Mouse (Mus musculus) spleen, adult 2 months (tissue): ENCODE data around the gene Utp18. TPM values are rescaled to one million over a fixed set of nuclear protein-coding genes. Genes with fewer than 3 reads are reported as not detected.

ENCODE experiments used
- DNase-seq, 2 experiments: peaks; one replicate each; pipeline versions ENCODE4 v3.0.0 to v3.0.0-alpha.2; 2012 to 2021; ENCODE audit warnings: low spot score in 2 of 2, low read depth in 1 of 2
- H3K27ac ChIP-seq: fragments of 200-500 bp; 2 replicates; pipeline ENCODE4 v1.5.1; 2012; ENCODE audit warnings: low read length, inconsistent platforms; ENCODE audit not compliant: insufficient read depth
- H3K27me3 ChIP-seq: fragments of 200-500 bp; 2 replicates; pipeline ENCODE4 v1.6.1; 2012; ENCODE audit warnings: mild to moderate bottlenecking, moderate library complexity, low read length, inconsistent platforms; ENCODE audit not compliant: control insufficient read depth, insufficient read depth
- H3K36me3 ChIP-seq: fragments of 200-500 bp; 2 replicates; pipeline ENCODE4 v1.6.1; 2012; ENCODE audit warnings: mild to moderate bottlenecking, low read length, inconsistent platforms; ENCODE audit not compliant: control insufficient read depth, insufficient read depth
- H3K4me1 ChIP-seq: fragments of 200-500 bp; 2 replicates; pipeline ENCODE4 v1.6.1; 2011; ENCODE audit warnings: inconsistent platforms; ENCODE audit not compliant: control insufficient read depth, insufficient read depth, insufficient read length
- H3K4me3 ChIP-seq: fragments of 200-500 bp; 2 replicates; pipeline ENCODE4 v1.5.1; 2011; ENCODE audit warnings: mild to moderate bottlenecking, inconsistent platforms; ENCODE audit not compliant: insufficient read depth, insufficient read length; ENCODE audit errors: extremely low read depth
- CTCF ChIP-seq: fragments of 200-500 bp; IDR thresholded peaks from 2 replicates; pipeline ENCODE4 v1.5.1; 2011; ENCODE audit warnings: mild to moderate bottlenecking, inconsistent platforms; ENCODE audit not compliant: insufficient read depth, insufficient read length, insufficient replicate concordance; ENCODE audit errors: extremely low read depth
- POLR2A ChIP-seq: fragments of 200-500 bp; IDR thresholded peaks from 2 replicates; pipeline ENCODE4 v1.6.1; 2011; ENCODE audit warnings: low read depth, low read length, inconsistent platforms
- WGBS: fragments of 180-500 bp; shearing (Covaris S2); methylation state at CpG from one replicate; pipeline ENCODE4 v1.1.7; 2018; 5-methylcytosine and 5-hydroxymethylcytosine counted together
- polyA plus RNA-seq: library from polyadenylated mRNA; depleted of rRNA; stranded (reverse); fragments of >200 nt; gene quantifications from 2 replicates; pipeline ENCODE4 v1.2.3, GENCODE M21; 2012

Utp18 gene
- polyA plus RNA-seq, 1 experiment = 3.5 TPM

DNA sequence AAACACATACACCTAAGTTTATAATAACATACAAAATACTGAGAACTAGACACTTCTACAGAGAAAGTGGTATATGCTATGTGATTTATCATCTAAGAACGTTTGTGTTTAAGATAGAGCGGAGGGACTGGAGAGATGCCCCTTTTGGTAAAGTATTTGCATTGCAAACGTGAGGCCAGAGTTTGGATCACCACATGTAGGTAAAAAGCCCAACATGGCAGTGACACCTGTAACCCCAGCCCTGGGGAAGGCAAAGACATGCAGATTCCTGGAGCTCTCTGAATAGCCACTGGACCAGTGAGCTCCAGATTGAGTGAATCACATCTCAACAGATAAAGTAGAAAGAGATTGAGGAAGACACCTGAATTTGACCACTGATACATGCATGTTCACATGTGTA lies 12.2 kb upstream of the Utp18 start:
- no peak for TF ChIP-seq CTCF
- TF ChIP-seq POLR2A = no peak
- 82% methylated on average over 3 of the region's 3 CpGs for WGBS
- Histone ChIP-seq H3K27ac (no peak overlapping the region), H3K36me3 (peaks cover 4% of the 10 kb centered on the region; the same call in 1 of the 2 replicates), H3K4me1 (no peaks in the 10 kb centered on the region; the same call in 1 of the 2 replicates), H3K4me3 (no peak overlapping the region), H3K27me3 (no peaks in the 10 kb centered on the region)
- no peak for DNase-seq

DNA sequence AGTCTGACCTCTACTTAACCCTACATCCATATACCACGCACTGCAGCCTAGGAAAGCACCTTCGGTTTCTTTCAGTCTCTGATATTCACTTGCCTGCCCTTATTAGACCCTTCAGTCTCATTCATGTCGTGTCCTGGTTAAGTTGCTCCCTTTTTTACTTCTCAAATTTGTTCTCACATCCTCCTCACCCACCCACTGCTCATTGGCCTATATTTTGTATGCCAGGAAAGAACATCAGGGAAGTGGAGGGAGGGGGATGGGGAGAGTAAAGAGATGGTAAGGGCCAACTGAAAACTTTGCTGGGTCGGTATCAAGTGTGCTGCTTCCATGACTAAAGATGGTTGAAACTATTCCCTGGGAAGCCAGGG lies 1.5 kb upstream of the Utp18 start:
- peak overlapping the region; percentile 82 for H3K4me3 ChIP-seq
- 6% methylated on average over 4 of the region's 4 CpGs for WGBS
- peak overlapping the region; percentile 97; the same call in 1 of the 2 replicates for H3K27ac ChIP-seq
- DNase-seq = peak in 1 of 2 experiments; percentile 7
- peaks cover 9% of the 10 kb centered on the region for H3K4me1 ChIP-seq
- no peaks in the 10 kb centered on the region for H3K36me3 ChIP-seq
- TF ChIP-seq POLR2A = no peak
- TF ChIP-seq CTCF = no peak
- no peaks in the 10 kb centered on the region for H3K27me3 ChIP-seq

GRCm38 (mm10) chr11:93886411-93887079 lies 979 bp upstream of the Utp18 start:
- TF ChIP-seq POLR2A = no peak
- TF ChIP-seq CTCF = no peak
- DNase-seq = peak; percentile 5 to 12
- H3K27me3 ChIP-seq = no peaks in the 10 kb centered on the region
- H3K36me3 ChIP-seq = no peaks in the 10 kb centered on the region
- WGBS = under 1% methylated on average over 34 of the region's 34 CpGs
- H3K4me3 ChIP-seq = peak overlapping the region; percentile 82
- peak overlapping the region; percentile 97 for H3K27ac ChIP-seq
- H3K4me1 ChIP-seq = peaks cover 9% of the 10 kb centered on the region

DNA sequence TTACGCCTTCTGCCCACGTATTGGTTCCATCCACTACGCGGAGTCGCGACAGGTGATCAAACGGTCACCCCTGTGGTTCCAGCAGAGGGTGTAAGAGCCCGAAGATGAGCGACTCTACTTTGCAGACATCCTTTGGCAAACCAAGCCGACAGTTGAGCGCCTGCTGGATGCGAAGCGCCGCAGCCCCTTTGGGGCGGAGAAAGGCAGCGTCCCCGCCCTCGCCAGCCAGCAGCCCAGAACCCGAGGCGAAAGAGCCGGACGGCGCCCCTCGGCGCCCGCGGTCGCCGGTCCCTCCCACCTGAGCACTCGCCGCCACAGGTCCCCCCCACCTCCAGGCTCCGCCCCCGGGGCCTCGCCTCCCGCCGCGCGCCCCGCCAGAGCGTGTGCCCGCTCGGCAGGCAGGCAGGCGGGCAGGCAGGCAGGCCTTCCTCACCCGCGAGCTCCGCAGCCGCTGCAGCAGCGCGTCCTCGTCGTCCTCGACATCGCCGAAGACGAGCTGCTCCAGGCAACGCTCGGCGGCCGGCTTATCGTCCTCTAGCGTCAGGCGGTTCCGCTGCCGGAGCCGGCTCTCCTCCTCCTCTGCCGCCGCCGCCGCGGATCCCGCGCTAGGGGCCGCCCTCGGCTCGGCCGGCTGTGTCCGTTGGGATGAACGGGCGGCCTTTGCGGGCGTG lies 530 bp downstream of the Utp18 start:
- TF ChIP-seq POLR2A = peak; percentile 34; the same call in 1 of the 2 replicates
- peak; percentile 23; the same call in 1 of the 2 replicates for TF ChIP-seq CTCF
- Histone ChIP-seq H3K4me1 (peaks cover 9% of the 10 kb centered on the region), H3K36me3 (peaks cover 4% of the 10 kb centered on the region), H3K4me3 (peak overlapping the region; percentile 87), H3K27me3 (no peaks in the 10 kb centered on the region), H3K27ac (peak overlapping the region; percentile 89)
- peak; percentile 70 to 73 for DNase-seq
- WGBS = under 1% methylated on average over 64 of the region's 81 CpGs

DNA sequence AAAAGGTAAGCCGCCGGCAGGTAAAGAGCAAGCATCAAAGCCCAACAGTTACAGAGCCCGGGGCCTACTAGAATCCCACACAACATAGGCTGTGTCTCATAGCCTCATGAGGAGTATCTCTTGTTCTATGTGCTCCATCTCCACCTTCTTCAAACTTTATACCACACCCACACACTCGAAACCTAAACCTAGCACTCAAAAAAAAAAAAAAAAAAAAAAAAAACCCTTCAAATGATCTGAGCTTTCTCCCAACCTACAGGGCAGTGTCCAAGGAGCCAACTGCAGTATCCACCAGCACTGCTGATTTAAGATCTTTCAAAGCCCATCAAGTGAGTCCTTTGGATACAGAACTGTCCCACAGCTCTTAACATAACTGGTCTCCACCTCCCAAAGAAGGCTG lies 1.5 kb downstream of the Utp18 start:
- Histone ChIP-seq H3K27ac (no peak overlapping the region), H3K27me3 (no peaks in the 10 kb centered on the region), H3K36me3 (peaks cover 10% of the 10 kb centered on the region), H3K4me1 (peaks cover 9% of the 10 kb centered on the region), H3K4me3 (0 out of 2 replicates have a peak overlapping the region, but pooled peaks have one; percentile 2)
- no peak for TF ChIP-seq POLR2A
- TF ChIP-seq CTCF = no peak
- WGBS = 84% methylated on average over 4 of the region's 4 CpGs
- no peak for DNase-seq

DNA sequence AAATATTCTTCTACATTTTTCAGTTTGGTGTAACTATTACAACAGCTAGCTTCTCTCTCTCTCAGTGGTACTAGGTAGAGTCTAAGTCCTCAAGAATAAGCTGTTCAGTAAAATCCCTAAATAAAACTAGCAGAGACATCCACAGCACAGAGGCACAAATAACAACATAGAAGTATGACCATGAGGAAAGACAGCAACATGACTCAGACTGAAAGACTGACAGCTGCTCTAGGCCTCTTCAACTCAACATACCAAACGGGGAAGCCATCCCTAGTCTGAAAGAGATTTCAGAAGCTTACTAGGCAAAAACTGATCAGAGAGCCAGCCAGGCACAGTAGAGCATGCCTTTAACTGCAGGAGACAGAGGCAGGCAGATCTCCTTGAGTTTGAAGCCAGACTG lies 22.9 kb downstream of the Utp18 start:
- DNase-seq = no peak
- Histone ChIP-seq H3K36me3 (peaks cover 20% of the 10 kb centered on the region), H3K4me1 (no peaks in the 10 kb centered on the region), H3K27ac (no peak overlapping the region), H3K27me3 (no peaks in the 10 kb centered on the region), H3K4me3 (no peak overlapping the region)
- WGBS = 89% methylated on average over 1 of the region's 1 CpGs
- TF ChIP-seq POLR2A (no peak), CTCF (no peak)

DNA sequence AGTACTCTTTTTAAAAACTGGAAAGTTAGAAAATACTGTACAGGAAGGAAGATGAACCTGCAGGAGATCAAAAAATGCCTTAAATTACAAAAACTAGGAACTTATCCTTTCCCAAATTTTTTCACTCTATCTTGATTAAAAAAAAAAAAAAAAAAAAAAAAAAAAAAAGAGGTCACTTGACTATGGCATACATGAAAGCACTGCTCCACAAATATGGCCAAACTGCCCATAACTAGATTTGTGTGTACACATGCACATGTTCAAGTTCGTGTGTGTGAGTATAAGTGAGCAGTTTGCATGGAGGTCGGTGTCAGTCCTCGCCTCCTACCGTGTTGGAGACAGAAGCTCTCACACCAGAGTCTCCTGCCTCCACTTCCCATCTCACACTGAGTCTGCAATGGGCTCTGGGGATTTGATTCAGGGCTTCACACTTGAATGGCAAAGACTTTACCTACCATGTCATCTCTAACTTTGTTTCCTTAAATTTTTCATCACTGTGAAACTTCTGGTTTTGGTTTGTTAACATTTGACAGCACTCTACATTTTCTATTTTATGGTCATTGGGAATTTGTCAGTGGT lies 23.4 kb downstream of the Utp18 start:
- Histone ChIP-seq H3K27me3 (no peaks in the 10 kb centered on the region), H3K36me3 (peaks cover 17% of the 10 kb centered on the region), H3K4me3 (no peak overlapping the region), H3K4me1 (no peaks in the 10 kb centered on the region), H3K27ac (no peak overlapping the region)
- WGBS = 88% methylated on average over 4 of the region's 4 CpGs
- TF ChIP-seq CTCF = no peak
- no peak for TF ChIP-seq POLR2A
- no peak for DNase-seq
